Mouse (Mus musculus) C2C12 (cell line): Measurements from ENCODE around the gene Vps18. TPM values are rescaled to one million over a fixed set of nuclear protein-coding genes. Genes with fewer than 3 reads are reported as not detected.

ENCODE experiments used
- H3K27me3 ChIP-seq: one replicate; pipeline ENCODE4 v1.6.1; 2011; ENCODE audit not compliant: control insufficient read depth, insufficient read depth, insufficient read length
- H3K36me3 ChIP-seq: one replicate; pipeline ENCODE4 v1.6.1; 2011; ENCODE audit not compliant: control insufficient read depth, insufficient read depth
- H3K4me3 ChIP-seq: one replicate; pipeline ENCODE4 v1.5.1; 2011; ENCODE audit warnings: mild to moderate bottlenecking, control low read depth; ENCODE audit not compliant: poor library complexity, insufficient read depth, severe bottlenecking
- H3K79me2 ChIP-seq: one replicate; pipeline ENCODE4 v1.6.1; 2011; ENCODE audit not compliant: control insufficient read depth, insufficient read depth
- H3K79me3 ChIP-seq: one replicate; pipeline ENCODE4 v1.6.1; 2011; ENCODE audit warnings: low read depth, control low read depth
- H3ac ChIP-seq: one replicate; pipeline ENCODE3; 2011; ENCODE audit warnings: low read depth; ENCODE audit not compliant: control insufficient read depth, insufficient read length
- CEBPB ChIP-seq: IDR thresholded peaks from one replicate; pipeline ENCODE4 v1.6.1; 2011; ENCODE audit warnings: low read depth, mild to moderate bottlenecking, control low read depth, moderate library complexity
- CTCF ChIP-seq: IDR thresholded peaks from one replicate; pipeline ENCODE4 v1.5.1; 2011; ENCODE audit not compliant: control insufficient read depth, insufficient read depth, insufficient read length
- FOSL1 ChIP-seq: IDR thresholded peaks from one replicate; pipeline ENCODE4 v1.8.0; 2011; ENCODE audit warnings: mild to moderate bottlenecking, low read length; ENCODE audit not compliant: poor library complexity, insufficient read depth, severe bottlenecking
- MAX ChIP-seq: IDR thresholded peaks from one replicate; pipeline ENCODE4 v1.6.1; 2011; ENCODE audit warnings: mild to moderate bottlenecking, control low read depth
- MYOD1 ChIP-seq: IDR thresholded peaks from one replicate; pipeline ENCODE4 v1.6.1; 2011; ENCODE audit warnings: low read depth; ENCODE audit not compliant: control insufficient read depth, insufficient read length
- MYOG ChIP-seq: IDR thresholded peaks from one replicate; pipeline ENCODE4 v1.6.1; 2011; ENCODE audit not compliant: control insufficient read depth, insufficient read length; ENCODE audit errors: extremely low read depth
- USF1 ChIP-seq: IDR thresholded peaks from one replicate; pipeline ENCODE4 v1.6.1; 2011; ENCODE audit warnings: low read depth, mild to moderate bottlenecking, control low read depth, moderate library complexity
- polyA plus RNA-seq: library from polyadenylated mRNA; unstranded; fragments of >200 nt; fragmentation: generic; extraction: Trizol; gene quantifications from one replicate; pipeline ENCODE4 v1.2.1, GENCODE M21; 2012; ENCODE audit warnings: missing spikeins

Vps18 gene
- polyA plus RNA-seq, 1 experiment = 14.9 TPM

GRCm38 (mm10) chr2:119298330-119298729 lies 9.8 kb downstream of the Vps18 start:
- Histone ChIP-seq H3K79me2 (peaks cover 6% of the 10 kb centered on the region), H3K79me3 (peaks cover 3% of the 10 kb centered on the region), H3K27me3 (no peaks in the 10 kb centered on the region), H3ac (no peak overlapping the region), H3K36me3 (peaks cover 39% of the 10 kb centered on the region), H3K4me3 (no peak overlapping the region)
- TF ChIP-seq CTCF (peak; percentile 53), USF1 (no peak)

GRCm38 (mm10) chr2:119298839-119299238 lies 10.3 kb downstream of the Vps18 start:
- Histone ChIP-seq H3K79me3 (peaks cover 3% of the 10 kb centered on the region), H3K36me3 (peaks cover 33% of the 10 kb centered on the region), H3ac (no peak overlapping the region), H3K79me2 (peaks cover 6% of the 10 kb centered on the region), H3K4me3 (no peak overlapping the region), H3K27me3 (no peaks in the 10 kb centered on the region)
- TF ChIP-seq FOSL1 (no peak), CTCF (no peak), MYOD1 (no peak), MYOG (no peak), USF1 (no peak), CEBPB (no peak), MAX (no peak)

- Histone ChIP-seq H3K79me3 (peaks cover 1% of the 10 kb centered on the region), H3K36me3 (peaks cover 21% of the 10 kb centered on the region), H3K4me3 (no peak overlapping the region), H3ac (no peak overlapping the region), H3K27me3 (no peaks in the 10 kb centered on the region), H3K79me2 (peaks cover 6% of the 10 kb centered on the region)
- TF ChIP-seq FOSL1 = no peak
- peak; percentile 78 for TF ChIP-seq CTCF
Measured at GRCm38 (mm10) chr2:119299981-119300818, 11.7 kb downstream of the Vps18 start.

GRCm38 (mm10) chr2:119300819-119301493 lies 12.4 kb downstream of the Vps18 start:
- Histone ChIP-seq H3K79me3 (peaks cover 1% of the 10 kb centered on the region), H3K79me2 (peaks cover 2% of the 10 kb centered on the region), H3K4me3 (no peak overlapping the region), H3K36me3 (peaks cover 18% of the 10 kb centered on the region), H3ac (no peak overlapping the region), H3K27me3 (no peaks in the 10 kb centered on the region)
- TF ChIP-seq MYOG (no peak), CEBPB (no peak), USF1 (no peak)

- H3K79me3 ChIP-seq = no peaks in the 10 kb centered on the region
- TF ChIP-seq CEBPB = no peak
Measured at GRCm38 (mm10) chr2:119302876-119303275, 14.3 kb downstream of the Vps18 start.

GRCm38 (mm10) chr2:119304391-119304790 lies 15.9 kb downstream of the Vps18 start:
- H3K79me2 ChIP-seq = no peaks in the 10 kb centered on the region
- no peak for TF ChIP-seq MYOG
- no peak for TF ChIP-seq MYOD1
- TF ChIP-seq CEBPB = no peak
- no peak for TF ChIP-seq MAX
- no peak for TF ChIP-seq USF1
- no peak for TF ChIP-seq FOSL1
- no peak overlapping the region for H3ac ChIP-seq
- H3K27me3 ChIP-seq = no peaks in the 10 kb centered on the region
- H3K4me3 ChIP-seq = no peak overlapping the region
- no peaks in the 10 kb centered on the region for H3K36me3 ChIP-seq
- no peaks in the 10 kb centered on the region for H3K79me3 ChIP-seq

More at GRCm38 (mm10) chr2:119302876-119303275, 14.3 kb downstream of the Vps18 start:
- H3K36me3 ChIP-seq = peaks cover 6% of the 10 kb centered on the region
- H3ac ChIP-seq = no peak overlapping the region
- H3K4me3 ChIP-seq = no peak overlapping the region
- no peaks in the 10 kb centered on the region for H3K79me2 ChIP-seq
- H3K27me3 ChIP-seq = no peaks in the 10 kb centered on the region

- no peaks in the 10 kb centered on the region for H3K27me3 ChIP-seq
- no peaks in the 10 kb centered on the region for H3K36me3 ChIP-seq
- TF ChIP-seq MAX = no peak
- no peak for TF ChIP-seq MYOG
- TF ChIP-seq CEBPB = no peak
- no peak for TF ChIP-seq CTCF
- no peak for TF ChIP-seq USF1
- TF ChIP-seq FOSL1 = no peak
Measured at GRCm38 (mm10) chr2:119304798-119305208, 16.3 kb downstream of the Vps18 start.

More at GRCm38 (mm10) chr2:119304798-119305208, 16.3 kb downstream of the Vps18 start:
- no peaks in the 10 kb centered on the region for H3K79me2 ChIP-seq
- no peak overlapping the region for H3ac ChIP-seq
- H3K4me3 ChIP-seq = no peak overlapping the region
- no peaks in the 10 kb centered on the region for H3K79me3 ChIP-seq
